Mouse (Mus musculus) right cerebral cortex, postnatal 25 days (tissue): ENCODE data around the gene Slc8a1.

Source experiments
- DNase-seq: peaks from one replicate; pipeline ENCODE4 v3.0.0; 2022

Gene Slc8a1

DNA sequence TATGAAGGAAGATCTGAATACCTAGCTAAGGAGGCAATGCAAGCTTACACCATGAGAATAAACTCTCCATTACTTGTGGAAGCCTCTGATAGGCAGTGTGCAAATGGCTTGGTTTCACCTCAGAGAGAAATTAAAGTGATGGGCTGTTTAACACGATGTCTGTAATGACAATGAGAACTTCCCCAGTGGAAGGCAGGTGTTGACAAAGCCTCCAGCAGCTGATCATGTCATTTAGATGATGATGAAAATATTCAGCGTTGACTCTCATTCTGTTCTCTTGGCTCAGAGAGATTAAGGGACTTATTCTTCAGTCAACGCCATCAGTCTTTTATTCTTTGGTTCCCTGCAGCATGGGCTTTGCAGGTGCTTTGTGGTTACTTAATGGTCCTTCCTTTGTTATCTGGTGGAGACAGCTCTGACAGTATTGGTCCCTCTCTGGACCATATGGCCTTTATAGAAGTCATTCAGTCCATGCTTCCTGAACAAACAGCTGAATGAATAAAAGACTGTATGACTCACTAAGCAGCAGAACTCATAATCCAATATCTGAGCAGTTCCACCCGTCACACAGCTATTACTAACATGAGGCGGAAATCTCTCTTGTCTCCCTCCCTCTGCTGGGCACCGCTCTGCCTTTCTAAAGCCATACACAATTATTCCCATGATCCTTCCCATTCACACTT is 184.0 kb downstream of the Slc8a1 start:
- DNase-seq, result no peak

DNA sequence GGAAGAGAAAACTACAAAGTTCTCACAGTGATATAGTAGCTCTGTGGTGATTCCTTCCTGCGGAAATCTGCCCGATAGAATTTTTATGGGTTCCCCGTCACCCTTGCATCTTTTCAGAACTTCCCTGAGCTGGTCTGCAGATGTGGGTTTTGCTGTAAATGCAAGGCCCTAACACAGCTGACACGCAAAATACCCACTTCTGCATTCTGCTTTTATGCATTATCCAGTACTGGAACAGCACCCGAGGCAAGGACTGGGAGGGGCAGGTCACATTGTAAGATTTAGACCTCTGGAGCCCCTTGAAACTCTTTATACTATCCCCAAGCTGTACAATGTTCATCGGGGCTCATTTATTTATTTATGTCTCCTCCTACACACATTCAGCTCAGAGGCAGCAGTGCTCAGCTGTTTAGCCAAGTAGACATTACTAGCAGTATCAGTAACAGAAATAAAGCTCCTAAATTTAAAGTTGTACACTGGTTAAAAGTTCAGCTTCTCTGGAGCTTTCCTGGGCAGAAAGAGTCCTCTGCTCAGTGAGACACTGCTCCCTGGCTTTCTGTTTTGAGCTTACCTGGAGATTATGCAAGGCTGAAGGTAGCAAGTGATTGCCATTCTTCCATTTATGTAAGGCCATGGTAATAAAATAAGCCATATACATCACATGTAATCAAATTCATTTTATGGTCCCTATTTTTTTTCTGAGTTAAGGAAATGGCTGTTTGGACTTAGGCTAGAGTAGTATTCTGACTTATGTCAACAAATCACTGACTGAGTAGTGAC is 186.1 kb downstream of the Slc8a1 start:
- DNase-seq, result no peak

DNA sequence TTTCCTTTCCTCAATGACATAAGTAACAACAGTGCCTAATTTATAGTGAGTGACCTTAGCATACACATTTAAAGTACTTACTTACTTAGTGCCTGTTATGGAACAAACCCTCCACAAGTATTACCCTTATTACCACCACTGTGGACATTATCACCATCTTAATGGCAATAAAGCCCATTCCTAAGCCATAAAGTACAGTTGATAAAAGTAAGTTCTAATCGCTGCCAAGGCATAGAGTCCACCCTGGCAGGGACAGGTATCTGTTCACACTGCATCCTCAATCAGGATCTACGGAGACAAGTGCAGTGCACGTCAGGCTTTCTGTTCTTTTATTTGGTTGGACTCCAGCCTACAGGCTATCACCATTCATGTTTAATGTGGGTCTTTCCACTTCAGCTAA is 187.3 kb downstream of the Slc8a1 start:
- no peak for DNase-seq

DNA sequence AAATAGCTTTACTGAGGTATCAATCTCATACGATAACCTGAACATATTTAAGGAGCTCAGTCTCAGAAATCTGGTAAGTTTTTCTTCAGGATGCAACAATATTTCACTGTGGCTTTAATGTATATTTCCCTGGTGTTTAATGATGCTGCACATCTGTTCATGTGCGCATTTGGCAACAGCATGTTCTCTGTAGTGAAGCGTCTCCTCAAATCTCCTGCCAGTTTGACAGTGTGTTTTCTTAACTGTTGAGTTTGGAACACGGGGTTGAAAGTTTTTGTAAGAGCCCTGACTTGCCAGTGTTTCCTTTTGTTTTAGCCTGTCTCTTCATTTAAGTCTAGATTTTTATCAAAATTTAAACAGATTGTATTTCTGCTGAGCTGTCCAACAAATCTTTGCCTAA is 190.2 kb downstream of the Slc8a1 start:
- DNase-seq, result no peak

DNA sequence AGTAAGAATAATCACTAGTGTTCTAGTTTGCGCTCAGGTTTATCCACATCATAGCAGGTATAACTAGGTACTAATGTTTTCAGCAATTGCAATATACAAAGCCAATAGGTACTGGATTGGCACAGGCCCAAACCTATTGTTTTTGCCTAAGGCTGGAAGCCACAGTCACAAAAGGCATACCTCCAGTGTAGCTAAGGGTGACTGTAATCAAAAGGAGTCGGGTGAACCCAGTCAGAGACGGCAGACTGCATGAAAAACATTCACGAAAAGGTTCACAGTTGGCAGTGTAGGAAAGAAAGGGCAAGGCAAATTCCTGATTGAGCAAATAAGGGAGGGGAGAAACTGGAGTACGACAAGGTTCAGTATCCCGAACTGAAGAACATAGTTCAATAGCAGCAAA is 191.7 kb downstream of the Slc8a1 start:
- DNase-seq, result no peak

DNA sequence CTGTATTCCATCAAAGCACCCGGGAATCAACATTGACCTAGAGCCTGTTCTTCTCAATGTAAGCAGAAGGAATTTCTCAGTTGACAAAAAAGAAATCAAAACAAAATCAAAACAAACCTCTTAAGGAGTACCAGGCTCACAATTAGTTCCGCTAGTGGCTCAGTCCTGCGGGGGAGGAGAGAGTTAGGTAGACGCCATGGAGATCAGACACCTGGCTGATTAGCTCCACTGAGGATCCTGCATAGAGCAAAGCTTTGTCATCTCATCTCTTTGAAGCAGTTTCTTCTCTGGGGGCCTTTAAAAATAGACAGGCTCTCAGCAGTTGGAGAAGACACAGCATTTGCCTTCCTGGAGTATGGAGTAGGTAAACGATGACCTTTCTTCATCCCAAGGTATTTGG is 192.2 kb downstream of the Slc8a1 start:
- no peak for DNase-seq

DNA sequence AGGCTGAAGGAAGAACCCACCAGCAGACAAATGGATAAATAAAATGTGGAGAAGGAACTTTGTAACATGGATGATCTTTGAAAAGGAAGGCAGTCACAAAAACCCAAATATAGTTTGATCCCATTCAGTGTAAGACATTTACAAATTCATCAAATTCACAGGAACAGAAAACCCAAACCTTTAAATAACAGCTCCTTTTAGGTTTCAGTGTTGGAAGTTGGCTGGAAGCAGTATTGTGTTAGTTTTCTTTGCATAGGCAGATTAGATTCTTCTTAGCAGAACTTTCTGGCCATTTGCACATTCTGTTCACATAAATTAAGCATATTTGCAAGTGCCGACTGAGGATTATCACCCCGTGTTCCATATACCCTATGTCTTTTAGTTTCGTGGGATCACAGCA is 193.3 kb downstream of the Slc8a1 start:
- DNase-seq, result no peak

DNA sequence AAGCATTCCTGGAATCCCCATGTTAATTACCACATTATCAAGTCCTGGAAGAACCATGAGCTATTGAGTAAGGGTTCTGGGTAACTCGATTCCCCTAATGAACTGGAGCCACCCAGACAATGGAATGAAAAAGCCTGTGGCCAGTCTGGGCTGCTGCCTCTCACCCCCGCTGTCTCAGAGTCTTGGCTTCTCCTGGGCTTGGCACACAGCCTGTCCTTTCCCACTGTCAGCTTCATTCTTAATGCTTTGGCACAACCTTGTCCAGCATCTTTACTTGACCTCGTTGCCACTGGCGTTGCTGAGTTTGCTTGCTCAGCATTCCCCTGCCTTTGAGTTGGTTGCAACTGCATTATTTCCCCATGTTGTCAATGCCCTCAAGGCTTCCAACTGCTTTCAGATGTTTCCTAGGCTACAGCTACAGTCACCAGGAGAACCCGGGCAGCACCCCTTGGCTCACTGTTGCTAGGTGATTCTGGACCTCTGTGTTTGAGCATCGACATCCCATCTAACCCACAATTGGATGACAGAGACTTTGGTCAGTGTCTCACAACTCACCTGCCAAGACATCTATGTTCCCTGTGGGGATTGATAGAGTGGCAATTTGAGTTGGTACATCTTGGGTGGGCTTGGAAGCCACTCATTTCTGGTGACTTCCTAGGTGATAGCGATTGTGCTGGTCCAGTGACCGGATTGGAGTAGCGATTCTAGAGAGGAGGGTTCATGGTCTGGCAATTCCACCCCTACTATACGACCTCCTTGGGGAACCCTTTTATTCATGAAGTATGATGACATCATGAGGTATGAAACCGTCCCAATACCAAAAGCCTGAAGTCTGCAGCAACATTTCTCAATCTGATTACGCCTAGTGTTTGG is 195.6 kb downstream of the Slc8a1 start:
- no peak for DNase-seq

DNA sequence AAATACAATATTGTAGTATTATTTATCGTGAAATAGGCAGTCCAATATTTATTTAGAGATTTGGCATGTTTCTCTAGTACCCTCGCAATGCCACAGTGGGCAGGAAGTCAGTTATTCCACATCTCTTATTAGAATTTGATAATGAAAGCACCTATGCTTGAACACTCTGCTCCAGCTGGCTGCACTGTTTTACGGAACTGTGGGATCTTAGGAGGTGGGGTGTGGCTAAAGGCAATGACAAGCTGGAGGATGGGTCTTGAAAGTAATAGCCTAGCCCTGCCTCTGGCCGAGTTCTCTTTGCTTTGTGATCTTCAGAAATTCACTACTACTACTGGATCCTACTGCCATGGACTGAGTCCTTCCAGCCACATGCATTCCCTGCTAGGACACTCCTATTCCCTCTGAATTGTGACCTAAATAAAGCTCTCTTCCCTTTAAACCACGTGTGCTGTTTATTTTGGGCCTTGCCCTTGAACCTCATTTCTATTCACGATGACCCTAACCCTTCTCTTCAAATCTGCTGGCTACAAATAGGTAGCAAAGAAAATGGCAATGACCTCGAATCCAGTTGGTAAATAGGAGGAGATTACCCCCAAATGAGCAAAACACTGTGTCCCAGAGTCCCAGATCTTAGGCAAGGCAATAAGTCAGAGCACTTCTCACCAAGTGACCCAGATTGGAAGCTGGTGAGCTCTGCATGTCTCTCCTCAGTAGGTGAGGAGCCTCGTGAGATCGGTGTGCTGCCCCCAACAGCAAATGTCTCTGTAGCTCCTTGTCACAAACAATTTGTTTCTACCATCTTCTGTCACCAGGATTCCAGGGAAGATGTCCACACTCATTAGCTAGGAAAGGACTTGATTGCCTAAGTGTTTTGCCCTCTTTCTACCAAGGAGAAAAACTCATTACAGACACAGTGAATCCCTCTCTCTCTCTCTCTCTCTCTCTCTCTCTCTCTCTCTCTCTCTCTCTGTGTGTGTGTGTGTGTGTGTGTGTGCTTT is 199.7 kb downstream of the Slc8a1 start:
- no peak for DNase-seq

DNA sequence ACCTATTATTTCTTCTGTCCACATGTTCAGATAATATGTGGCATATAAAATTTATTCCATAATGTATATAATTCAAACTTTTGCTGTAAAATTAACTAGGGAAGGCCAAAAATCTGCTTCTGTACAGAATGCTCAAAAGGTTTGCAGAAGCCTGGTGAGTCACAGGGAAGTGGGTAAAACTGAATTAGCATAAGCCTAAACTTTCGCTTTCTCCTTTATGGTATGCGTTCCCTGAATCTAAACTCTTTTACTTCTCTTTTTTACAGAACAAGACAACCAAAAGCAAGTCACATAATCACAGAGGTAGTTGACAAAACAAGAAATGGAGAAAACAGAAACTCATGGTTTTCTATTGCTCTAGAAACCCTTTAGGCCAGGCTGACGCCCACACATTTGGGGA is 202.1 kb downstream of the Slc8a1 start:
- DNase-seq, result no peak

DNA sequence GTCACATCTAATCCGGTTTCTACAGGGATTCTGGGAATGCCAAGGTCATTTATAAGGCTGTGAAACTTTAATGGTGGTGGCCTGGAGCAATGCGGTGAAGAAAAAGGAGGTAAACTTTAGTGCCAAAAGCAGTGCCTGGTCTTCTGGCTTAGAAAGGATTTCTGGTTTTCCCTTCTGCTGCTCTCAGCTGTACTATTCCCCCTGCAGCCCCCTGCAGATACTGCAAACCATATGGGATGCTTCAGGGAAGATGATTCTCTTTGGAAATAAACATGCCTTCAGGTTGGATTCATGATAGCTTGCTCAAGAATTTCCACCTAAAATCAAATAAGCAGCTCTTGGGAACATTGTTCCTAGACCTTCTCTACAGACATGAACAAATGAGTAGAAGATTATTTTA is 208.3 kb downstream of the Slc8a1 start:
- no peak for DNase-seq

DNA sequence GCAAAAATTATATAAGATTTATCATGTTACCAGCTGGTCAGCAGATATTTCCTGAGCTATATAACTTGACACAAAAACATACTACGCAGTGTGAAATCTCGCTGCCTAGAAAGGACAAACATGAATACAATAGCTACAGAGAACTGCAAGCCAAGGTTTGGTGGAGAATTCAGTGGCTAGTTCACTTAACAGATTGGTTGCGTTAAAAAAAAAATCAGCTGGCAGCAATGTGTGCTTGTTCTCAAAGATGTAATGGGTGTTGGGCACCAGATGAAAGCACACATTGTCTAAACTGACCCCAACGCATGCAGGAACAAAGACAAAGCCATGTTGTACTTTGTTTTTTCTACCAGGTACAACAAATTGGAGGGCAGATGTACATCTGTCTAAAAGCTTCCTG is 209.2 kb downstream of the Slc8a1 start:
- DNase-seq, result no peak

DNA sequence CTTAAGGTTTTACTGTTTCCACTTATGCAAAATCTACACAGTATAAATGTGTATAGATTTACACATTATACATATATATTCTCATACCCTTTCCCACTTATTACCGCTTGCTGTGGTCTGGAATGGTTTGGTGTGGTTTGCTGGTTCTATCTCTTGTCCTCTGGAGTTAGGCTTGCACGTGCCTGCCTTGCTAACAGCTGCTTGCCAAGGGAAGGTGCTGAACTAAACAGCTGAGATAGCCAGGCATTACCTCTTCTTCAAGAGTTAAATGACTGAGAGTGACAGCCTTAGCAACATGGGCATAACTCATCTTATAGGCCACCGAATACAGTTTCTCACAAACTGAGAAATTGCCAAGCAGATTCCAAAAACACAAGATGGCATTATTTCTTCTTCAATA is 211.7 kb downstream of the Slc8a1 start:
- no peak for DNase-seq

DNA sequence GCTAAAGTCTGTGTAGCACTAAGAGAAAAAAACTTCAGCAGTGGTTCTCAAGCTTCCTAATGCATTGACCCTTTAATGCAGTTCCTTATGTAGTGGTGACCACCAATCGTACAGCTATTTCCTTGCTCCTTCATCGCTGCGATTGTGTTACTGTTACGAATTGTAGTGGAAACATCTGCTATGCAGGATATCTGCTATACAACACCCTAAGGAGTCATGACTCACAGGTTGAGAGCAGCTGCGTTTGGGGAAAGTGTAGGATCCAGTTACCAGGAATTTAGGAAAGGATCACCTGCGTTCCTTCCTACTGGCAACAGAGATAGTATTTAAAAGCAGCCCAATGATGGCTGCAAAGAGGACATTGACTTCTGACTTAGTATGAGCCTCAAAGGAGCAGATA is 213.4 kb downstream of the Slc8a1 start:
- no peak for DNase-seq

DNA sequence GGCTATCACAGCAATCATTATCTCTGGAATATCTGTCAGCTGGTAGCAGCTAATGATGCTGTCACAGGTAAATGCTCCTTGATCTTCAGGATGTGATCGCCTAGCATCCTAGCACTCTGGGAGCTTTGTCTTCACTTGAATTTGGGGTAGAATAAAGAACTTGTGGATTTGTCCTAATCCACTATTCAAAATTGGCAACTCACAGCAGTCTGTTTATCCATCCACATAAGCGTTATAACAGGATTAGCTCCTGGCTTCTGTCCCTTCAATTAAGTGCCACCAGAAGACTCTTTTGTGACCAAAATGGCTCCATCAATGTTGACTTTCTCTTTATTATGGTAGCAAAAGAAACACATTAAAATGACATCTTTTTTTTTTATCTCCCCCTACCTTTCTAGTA is 214.2 kb downstream of the Slc8a1 start:
- no peak for DNase-seq

DNA sequence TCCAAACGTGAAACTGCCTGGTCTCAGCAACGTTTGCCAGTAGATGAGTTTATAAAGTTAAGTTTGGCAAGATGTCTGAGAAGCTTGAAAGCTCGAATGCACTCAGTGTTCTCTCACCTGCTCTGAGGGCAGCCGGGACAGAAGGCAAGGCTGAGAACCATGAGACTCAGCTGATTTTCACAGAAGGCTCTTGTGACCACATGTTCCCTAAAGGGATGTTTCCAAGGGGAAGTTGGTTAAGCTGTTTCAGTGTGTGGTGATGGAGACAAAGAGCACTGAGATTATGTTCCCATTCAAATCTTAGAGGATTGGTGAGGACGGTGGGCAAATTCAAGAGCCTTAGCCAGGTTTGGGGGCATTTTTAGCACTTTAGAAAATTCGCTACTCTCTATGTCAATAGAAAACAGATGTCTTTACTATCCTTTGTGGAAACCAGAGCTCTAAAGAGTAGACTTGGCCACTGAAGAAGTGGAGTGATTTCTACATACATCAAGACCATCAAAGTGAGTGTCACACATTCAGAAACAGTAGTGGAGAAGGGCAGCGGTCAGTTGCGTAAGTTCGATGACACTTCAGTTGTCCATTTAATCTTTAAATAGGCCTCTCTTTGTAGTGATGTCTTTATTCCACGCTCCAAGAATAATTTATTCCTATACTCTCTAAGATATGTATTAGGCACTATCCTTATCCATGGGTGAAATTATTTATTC is 219.7 kb downstream of the Slc8a1 start:
- no peak for DNase-seq

DNA sequence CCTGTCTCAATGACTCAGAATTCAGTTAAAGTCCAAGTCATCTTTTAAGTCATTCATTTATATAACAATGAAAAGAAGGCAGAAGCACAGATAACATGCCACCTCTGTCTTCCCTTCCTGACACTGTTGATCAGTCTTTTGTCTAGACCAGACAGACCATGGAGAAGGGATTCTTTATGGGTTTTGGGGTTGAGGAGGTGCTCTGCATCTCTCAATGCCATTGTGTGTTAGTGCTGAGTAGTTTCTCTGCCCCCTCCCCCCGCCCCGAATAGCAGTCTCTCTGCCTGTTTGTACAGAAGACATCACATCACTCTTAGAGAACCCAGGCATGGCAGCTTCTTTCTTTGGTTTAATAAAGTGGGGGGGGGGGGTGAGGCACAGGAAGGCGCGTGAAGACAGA is 222.0 kb downstream of the Slc8a1 start:
- DNase-seq, result no peak

DNA sequence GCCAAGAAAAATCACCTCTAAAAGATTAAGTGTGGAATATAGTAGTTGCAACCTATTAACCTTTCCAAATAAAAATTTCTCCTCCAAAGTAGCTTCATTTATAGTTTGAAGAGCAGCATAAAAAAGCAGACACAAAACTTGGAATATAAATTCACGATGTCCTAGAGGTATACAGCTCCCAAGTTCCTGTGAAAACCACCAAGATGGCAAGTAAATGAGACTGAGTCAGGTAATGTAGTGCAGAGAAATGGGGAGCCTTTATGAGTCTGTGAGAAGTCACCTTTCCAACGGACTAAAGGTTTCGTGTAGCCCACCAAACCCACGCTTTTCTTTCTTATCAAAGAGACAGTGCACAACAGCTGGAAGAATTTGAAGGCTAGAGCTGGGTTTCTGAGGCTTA is 224.2 kb downstream of the Slc8a1 start:
- DNase-seq, result no peak

DNA sequence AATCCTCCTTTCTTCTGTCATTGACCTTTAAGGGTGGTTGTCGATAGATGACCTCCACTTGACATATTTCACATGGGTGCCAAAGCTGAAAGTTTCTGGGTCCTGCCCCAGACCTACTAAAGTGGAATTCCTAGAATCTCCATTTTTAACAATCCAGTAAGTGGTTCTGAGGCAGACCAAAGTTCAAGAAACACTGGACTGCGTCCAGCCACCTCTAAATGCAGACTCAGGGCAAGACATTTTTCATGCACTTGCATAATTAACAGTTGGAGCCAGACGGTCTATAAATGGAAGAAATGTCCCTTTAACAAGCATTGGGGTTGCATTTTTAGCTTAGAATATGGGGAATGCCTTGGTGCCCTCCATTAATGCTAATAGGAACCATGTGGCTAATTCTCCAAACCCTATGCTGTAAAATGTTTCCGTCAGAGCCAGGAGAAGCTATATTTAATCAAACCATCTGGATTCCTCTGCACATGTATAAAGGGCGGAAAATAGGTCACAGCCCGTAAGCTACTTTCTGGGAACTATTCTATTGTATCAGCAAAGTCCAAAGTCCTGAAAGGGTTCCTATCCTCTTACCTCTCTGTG is 224.7 kb downstream of the Slc8a1 start:
- no peak for DNase-seq

DNA sequence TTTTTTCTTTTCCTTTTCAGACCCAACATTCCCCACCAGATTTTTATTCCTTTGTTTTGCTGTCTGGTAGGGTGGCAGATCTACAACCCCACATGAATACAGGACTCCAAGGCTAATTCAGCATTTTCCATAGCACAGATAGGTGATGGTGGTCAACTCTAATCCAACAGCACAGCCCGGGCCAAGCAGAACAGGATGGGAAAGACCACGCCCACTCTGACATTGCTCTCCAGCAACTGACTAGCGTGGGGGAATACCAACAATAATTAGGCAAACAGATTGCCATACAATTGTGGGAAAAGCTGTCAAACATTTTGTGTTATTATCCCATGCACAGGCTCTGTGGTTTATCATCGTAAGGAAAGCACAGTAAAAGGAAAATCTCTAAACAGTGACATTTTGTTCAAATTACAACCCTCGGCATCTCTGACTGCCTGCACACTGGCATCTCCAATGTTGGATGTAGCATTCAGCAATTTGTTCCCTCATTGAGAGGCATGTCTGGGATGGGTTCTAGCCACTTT is 233.0 kb downstream of the Slc8a1 start:
- DNase-seq, result no peak

DNA sequence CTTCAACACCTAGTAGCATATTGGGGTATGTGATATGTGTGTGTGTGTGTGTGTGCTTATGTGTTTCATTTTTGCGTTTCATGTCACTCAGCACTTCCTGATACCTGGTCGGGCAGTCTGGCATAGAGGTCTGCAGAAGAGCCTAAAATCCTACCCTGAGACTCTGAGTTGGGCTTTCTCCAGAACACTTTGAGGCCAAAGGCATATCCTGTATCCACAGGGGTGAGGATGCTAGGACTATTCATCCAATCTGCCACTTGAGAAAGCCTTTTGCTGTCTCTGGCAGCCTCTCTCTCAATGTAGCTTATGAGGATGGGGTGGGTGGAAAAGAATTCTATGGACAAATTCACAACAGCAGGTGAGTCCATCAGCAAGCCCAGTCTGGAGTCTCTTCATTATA is 234.1 kb downstream of the Slc8a1 start:
- DNase-seq, result no peak
